Mouse (Mus musculus): ENCODE measurements around the gene Rpl13. TPM values are rescaled to one million over a fixed set of nuclear protein-coding genes. Genes with fewer than 3 reads are reported as not detected.

Rpl13 gene
- polyA plus RNA-seq, 1 experiment from 2014 or later = 1,444 TPM

DNA sequence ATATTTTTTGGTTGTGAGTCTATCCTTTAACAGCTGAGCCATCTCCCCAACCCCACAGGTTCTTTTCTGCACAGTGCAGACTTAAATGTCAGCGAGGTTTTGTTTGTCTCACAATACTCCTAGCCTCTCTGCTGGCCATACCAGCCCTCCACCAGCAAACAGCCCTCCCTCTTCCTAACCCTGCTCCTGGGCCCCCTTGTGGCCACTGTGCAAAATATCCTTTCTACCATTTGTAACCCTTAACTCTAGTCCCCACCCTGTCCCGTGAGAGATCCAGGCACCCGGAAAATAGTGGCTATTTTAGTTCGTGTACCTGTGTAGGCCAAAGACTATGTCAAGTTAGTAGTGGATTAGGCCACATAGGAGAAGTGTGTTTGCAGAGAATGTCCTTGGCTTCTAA, 8.5 kb downstream of the Rpl13 start:
- 17% methylated on average over 4 of the region's 4 CpGs for WGBS
- no peak; the same call in 1 of the 2 replicates for ATAC-seq (ENCODE audit: borderline replicate concordance, extremely low read depth, low FRiP score, low TSS enrichment)
- no peak overlapping the region for H3K9ac ChIP-seq

DNA sequence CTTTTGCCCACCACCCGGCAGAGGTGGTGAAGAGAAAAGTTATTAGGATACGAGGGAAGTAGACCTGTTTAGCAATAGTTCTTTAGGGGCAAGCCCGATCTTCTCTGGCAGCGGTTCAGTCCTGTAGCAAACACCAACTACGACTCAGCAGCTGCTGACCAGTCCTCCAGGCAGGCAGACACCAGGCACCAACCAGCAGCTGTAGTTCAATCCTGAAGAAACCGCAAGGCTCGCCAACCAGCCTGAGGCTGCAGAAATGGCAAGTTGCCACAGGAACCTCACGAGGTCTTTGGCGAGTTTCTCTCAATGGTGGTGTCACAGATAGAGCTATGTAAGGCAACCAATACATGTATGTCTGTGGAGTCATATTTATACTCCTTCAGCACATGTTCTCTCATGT, 10.7 kb downstream of the Rpl13 start:
- H3K4me2 ChIP-seq = no peak overlapping the region
- 63% methylated on average over 9 of the region's 9 CpGs for WGBS
- H3K4me1 ChIP-seq = peaks cover 26% of the 10 kb centered on the region
- no peak overlapping the region for H3K27ac ChIP-seq
- H3K36me3 ChIP-seq = no peaks in the 10 kb centered on the region
- no peaks in the 10 kb centered on the region for H3K9me3 ChIP-seq
- no peak for ATAC-seq (ENCODE audit: borderline replicate concordance, extremely low read depth, low FRiP score, low TSS enrichment)
- H3K4me3 ChIP-seq = no peak overlapping the region
- no peak overlapping the region for H3K9ac ChIP-seq
- peaks cover 24% of the 10 kb centered on the region for H3K27me3 ChIP-seq

More for the DNA sequence above, 8.5 kb downstream of the Rpl13 start:
- Histone ChIP-seq H3K27me3 (peaks cover 2% of the 10 kb centered on the region; the same call in 1 of the 2 replicates), H3K27ac (no peak overlapping the region), H3K4me2 (no peak overlapping the region), H3K9me3 (no peaks in the 10 kb centered on the region), H3K36me3 (peaks cover 1% of the 10 kb centered on the region; the same call in 1 of the 2 replicates), H3K4me3 (no peak overlapping the region), H3K4me1 (peaks cover 10% of the 10 kb centered on the region)

DNA sequence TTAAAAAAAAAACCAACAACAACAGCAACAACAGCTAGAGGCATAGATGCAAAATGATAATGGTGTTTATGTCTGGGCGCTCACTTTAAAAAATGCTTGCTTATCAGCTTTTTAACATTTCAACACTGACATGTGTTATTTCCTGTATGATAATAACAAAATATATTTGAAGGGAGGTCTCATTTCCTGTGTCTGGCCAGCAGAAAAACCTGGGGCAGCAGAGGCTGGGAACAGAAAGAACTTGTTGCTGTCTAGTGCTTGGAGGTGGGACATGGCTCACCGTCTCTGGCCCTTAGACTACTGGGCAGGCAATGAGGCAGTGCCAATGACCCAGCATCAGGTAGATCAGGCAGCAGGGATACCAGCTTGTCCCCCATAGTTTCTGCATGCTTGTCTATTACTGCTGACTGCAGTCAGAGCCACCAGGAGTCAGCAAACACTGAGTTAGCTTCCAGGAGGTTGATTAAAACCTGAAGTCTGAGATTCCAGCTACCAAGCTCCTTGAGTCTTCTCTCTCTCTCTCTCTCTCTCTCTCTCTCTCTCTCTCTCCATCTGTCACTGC, 11.8 kb downstream of the Rpl13 start:
- Histone ChIP-seq H3K4me2 (no peak overlapping the region), H3K4me3 (no peak overlapping the region), H3K9me3 (no peaks in the 10 kb centered on the region), H3K27me3 (peaks cover 35% of the 10 kb centered on the region), H3K4me1 (peaks cover 29% of the 10 kb centered on the region), H3K36me3 (no peaks in the 10 kb centered on the region), H3K9ac (no peak overlapping the region), H3K27ac (no peak overlapping the region; the same call in 1 of the 2 replicates)
- no peak for ATAC-seq (ENCODE audit: borderline replicate concordance, extremely low read depth, low FRiP score, low TSS enrichment)
- 25% methylated on average over 2 of the region's 2 CpGs for WGBS

DNA sequence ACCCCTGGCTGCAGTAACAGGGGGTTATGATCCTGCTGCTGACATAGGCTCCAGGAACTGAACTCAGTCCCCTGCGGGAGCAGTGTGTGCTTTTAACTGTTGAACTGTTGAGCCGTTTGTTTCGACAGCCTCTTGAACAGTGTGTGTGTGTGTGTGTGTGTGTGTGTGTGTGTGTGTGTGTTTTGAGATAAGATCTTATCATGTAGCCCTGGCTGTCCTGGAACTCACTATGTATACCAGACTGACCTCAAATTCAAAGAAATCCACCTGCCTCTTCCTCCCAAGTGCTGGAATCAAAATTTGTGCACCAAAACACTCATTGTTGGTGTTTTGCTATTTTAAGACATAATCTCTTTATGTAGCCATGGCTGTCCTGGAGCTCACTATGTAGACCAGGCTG, 12.5 kb downstream of the Rpl13 start:
- Histone ChIP-seq H3K36me3 (no peaks in the 10 kb centered on the region), H3K9me3 (no peaks in the 10 kb centered on the region), H3K27me3 (peaks cover 42% of the 10 kb centered on the region), H3K4me3 (no peak overlapping the region), H3K9ac (no peak overlapping the region), H3K27ac (no peak overlapping the region), H3K4me2 (no peak overlapping the region), H3K4me1 (peaks cover 29% of the 10 kb centered on the region)
- no peak for ATAC-seq (ENCODE audit: borderline replicate concordance, extremely low read depth, low FRiP score, low TSS enrichment)
- 27% methylated on average over 3 of the region's 3 CpGs for WGBS

DNA sequence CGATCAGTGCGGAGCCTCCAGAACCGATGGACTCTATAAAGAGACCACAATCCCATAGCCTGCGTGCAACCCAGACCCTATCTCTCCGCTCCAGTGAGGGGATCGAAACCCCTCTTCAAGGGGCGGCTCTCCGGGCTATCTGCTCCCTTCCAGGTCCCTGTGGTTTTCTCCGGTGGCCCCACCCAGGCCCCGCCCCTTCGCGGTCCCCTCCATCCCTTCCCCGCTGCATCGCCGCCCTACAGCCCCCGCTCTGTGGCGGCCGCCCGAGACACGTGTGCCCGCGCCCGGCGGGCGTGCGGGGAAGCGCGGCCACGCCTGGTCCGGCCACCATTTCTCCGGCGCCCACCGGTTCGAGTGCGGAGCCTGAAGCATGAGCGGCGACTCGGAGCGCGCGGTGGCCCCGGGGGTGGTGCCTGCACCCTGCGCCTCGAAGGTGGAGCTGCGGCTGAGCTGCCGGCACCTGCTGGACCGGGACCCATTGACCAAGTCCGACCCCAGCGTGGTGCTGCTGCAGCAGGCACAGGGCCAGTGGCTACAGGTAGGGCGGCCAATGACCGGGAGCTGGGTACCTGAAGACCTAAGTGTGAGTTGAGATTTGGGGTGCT, 15.1 kb downstream of the Rpl13 start, which contains the start of gene Cpne7:
TSS of gene Cpne7 (plus strand) at position 248 of the 605 bp plus-strand sequence.
- ATAC-seq (ENCODE audit: borderline replicate concordance, extremely low read depth, low FRiP score, low TSS enrichment) = no peak
- Histone ChIP-seq H3K27me3 (peaks cover 48% of the 10 kb centered on the region), H3K36me3 (no peaks in the 10 kb centered on the region), H3K27ac (no peak within 1 kb of the TSS), H3K4me3 (peak within 1 kb of the TSS; percentile 43), H3K9me3 (no peaks in the 10 kb centered on the region), H3K9ac (peak within 1 kb of the TSS; percentile 3; the same call in 1 of the 2 replicates), H3K4me1 (peaks cover 29% of the 10 kb centered on the region), H3K4me2 (peak within 1 kb of the TSS; percentile 79)
- WGBS = under 1% methylated on average over 50 of the region's 51 CpGs

DNA sequence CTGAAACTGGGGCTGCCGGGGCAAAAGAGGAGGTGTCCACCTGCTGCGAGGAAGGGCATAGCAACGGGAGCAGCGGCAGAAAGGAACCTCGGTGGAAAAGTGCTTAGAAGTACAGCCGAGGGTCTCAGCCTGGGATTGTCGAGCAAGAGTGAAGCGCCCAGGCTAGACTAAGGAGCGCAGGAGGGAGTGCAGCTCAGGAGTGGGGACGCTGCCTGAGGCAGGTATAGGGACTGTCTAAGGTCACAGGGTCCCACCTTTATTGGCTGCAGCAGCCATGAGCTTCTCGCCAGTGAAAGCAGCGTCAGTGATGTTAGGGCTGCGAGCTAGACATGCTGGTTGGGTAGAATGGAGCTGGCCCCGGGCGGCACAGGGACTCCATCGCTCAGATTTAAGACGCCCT, 15.6 kb downstream of the Rpl13 start:
- 2% methylated on average over 17 of the region's 17 CpGs for WGBS
- peaks cover 48% of the 10 kb centered on the region for H3K27me3 ChIP-seq

DNA sequence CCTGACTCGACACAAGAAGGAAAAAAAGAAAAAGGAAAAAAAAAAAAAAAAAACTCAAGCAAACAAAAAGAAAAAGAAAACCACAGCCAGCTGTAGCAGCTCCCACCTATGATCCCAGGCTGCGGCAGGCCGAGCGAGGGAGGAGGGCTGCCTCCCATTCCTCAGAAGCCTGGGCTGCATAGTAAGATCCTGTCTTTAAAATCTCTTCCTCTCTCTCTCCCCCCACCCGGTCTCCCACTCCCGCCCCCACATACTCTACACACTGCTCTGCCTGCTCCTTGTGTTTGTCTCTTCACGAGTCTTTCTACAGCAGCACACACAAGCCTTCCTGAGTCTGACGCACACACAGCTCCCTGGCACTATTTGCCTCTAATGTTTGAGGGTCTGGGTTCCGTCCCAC, 19.9 kb downstream of the Rpl13 start:
- ATAC-seq (ENCODE audit: borderline replicate concordance, extremely low read depth, low FRiP score, low TSS enrichment) = no peak
- H3K27me3 ChIP-seq = peaks cover 44% of the 10 kb centered on the region
- no peak overlapping the region for H3K9ac ChIP-seq
- H3K36me3 ChIP-seq = no peaks in the 10 kb centered on the region
- no peak overlapping the region for H3K4me3 ChIP-seq
- no peaks in the 10 kb centered on the region for H3K9me3 ChIP-seq
- no peak overlapping the region for H3K27ac ChIP-seq
- peaks cover 19% of the 10 kb centered on the region for H3K4me1 ChIP-seq
- H3K4me2 ChIP-seq = no peak overlapping the region
- WGBS = 43% methylated on average over 9 of the region's 9 CpGs

More for the DNA sequence above, 15.6 kb downstream of the Rpl13 start:
- no peak overlapping the region for H3K9ac ChIP-seq
- H3K4me1 ChIP-seq = peaks cover 29% of the 10 kb centered on the region
- peak overlapping the region; percentile 43 for H3K4me3 ChIP-seq
- no peak overlapping the region for H3K27ac ChIP-seq
- no peaks in the 10 kb centered on the region for H3K9me3 ChIP-seq
- ATAC-seq (ENCODE audit: borderline replicate concordance, extremely low read depth, low FRiP score, low TSS enrichment) = no peak
- H3K4me2 ChIP-seq = peak overlapping the region; percentile 79
- H3K36me3 ChIP-seq = no peaks in the 10 kb centered on the region

DNA sequence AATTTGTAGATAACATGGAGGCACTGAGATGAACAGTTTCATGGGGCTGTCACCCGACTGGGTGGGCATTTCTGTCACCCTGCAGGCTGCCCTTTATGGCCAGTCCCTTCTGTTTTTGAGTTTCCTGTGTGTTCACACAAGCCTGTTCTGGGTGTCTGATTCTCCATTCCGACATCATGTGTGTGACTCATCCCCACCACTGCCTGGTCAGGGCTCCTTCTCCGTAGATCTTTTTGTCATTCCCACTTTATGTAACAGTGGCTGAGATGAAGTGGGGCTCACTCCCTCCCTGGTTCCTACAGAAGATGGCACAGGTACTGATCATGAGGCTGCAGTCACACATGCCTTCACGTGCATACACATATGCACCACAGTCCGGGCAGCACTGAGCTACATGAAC, 20.5 kb downstream of the Rpl13 start:
- no peaks in the 10 kb centered on the region for H3K36me3 ChIP-seq
- H3K27ac ChIP-seq = no peak overlapping the region
- ATAC-seq (ENCODE audit: borderline replicate concordance, extremely low read depth, low FRiP score, low TSS enrichment) = no peak
- no peaks in the 10 kb centered on the region for H3K9me3 ChIP-seq
- no peak overlapping the region for H3K9ac ChIP-seq
- no peak overlapping the region for H3K4me2 ChIP-seq
- WGBS = 74% methylated on average over 5 of the region's 5 CpGs
- H3K4me3 ChIP-seq = no peak overlapping the region
- H3K27me3 ChIP-seq = peaks cover 41% of the 10 kb centered on the region
- H3K4me1 ChIP-seq = peaks cover 13% of the 10 kb centered on the region

DNA sequence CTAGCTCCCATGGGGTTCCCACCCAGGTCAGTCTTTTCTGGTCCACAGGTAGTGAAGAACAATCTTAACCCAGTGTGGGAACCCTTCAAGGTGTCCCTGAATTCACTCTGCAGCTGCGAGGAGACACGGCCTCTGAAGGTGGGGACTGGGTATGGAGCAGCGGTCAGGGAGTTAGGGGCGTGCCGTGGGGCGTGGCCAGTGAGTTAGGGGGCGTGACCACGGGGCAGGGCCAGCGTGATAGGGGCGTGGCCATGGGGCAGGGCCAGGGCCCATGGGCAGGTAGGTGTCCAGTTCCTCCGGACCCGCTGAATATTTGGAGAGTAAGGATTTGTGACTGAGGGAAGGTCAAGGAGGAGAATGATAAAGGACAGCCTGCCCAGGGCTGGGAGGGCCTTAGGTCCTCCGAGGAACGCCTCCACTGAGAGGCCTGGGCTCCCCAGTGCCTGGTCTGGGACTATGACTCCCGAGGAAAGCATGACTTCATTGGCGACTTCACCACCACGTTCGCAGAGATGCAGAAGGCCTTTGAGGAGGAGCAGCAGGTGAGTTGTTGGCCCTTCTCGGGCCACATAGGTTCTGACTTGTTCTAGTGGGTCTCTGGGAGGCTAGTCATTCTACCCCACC, 24.2 kb downstream of the Rpl13 start:
- WGBS = 5% methylated on average over 19 of the region's 19 CpGs
- no peaks in the 10 kb centered on the region for H3K36me3 ChIP-seq
- no peak overlapping the region for H3K4me3 ChIP-seq
- H3K27me3 ChIP-seq = peaks cover 14% of the 10 kb centered on the region
- H3K9ac ChIP-seq = no peak overlapping the region
- peaks cover 7% of the 10 kb centered on the region for H3K4me1 ChIP-seq
- ATAC-seq (ENCODE audit: borderline replicate concordance, extremely low read depth, low FRiP score, low TSS enrichment) = peak; percentile 46
- peak overlapping the region; percentile 19; the same call in 1 of the 2 replicates for H3K4me2 ChIP-seq
- H3K27ac ChIP-seq = no peak overlapping the region
- no peaks in the 10 kb centered on the region for H3K9me3 ChIP-seq

DNA sequence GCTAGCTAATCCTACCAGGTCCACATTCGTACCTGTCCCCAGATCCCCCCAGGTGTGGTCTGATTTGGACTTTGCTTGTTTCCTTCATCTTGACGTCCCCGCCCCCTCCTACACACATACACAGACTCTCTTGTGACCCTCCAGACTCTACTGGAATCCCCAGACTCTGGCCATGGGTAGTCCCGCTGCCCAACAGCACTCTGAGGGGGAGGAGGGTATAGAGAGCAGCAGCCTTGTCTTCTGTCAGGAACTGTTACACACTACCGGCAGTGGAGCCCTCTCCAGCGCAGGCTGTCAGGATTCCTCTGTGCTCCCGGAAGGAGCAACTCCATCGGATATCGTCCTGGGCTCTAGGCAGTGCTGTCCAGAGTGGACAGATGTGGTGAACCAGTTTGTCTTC, 28.9 kb downstream of the Rpl13 start:
- WGBS = 40% methylated on average over 9 of the region's 9 CpGs
- Histone ChIP-seq H3K9ac (no peak overlapping the region), H3K4me3 (no peak overlapping the region), H3K9me3 (no peaks in the 10 kb centered on the region), H3K36me3 (no peaks in the 10 kb centered on the region), H3K27me3 (peaks cover 12% of the 10 kb centered on the region; the same call in 1 of the 2 replicates), H3K4me2 (no peak overlapping the region), H3K4me1 (peaks cover 5% of the 10 kb centered on the region; the same call in 1 of the 2 replicates), H3K27ac (no peak overlapping the region)
- ATAC-seq (ENCODE audit: borderline replicate concordance, extremely low read depth, low FRiP score, low TSS enrichment) = no peak

DNA sequence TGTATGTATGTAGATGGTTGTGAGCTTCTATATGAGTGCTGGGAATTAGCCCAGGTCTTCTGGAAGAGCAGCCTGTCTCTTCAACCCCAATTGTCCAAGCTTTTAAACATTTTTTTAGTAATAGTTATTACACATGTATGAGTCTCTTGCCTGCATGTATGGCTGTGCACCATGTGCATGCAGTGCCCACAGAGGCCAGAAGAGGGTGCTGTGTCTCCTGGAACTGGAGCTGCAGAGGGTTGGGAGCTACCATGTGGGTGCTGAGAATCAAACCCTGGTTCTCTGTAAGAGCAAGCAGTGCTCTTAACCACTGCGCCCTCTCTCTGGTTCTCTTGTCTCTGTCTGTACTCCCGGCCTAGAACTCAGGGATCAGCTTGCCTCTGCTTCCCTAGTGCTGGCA, 30.8 kb downstream of the Rpl13 start:
- H3K9ac ChIP-seq = no peak overlapping the region
- no peak overlapping the region for H3K4me3 ChIP-seq
- H3K4me2 ChIP-seq = no peak overlapping the region
- no peaks in the 10 kb centered on the region; the same call in 1 of the 2 replicates for H3K27me3 ChIP-seq
- H3K36me3 ChIP-seq = no peaks in the 10 kb centered on the region
- 100% methylated on average over 2 of the region's 2 CpGs for WGBS
- H3K4me1 ChIP-seq = peaks cover 18% of the 10 kb centered on the region
- no peak overlapping the region for H3K27ac ChIP-seq
- no peak for ATAC-seq (ENCODE audit: borderline replicate concordance, extremely low read depth, low FRiP score, low TSS enrichment)
- no peaks in the 10 kb centered on the region for H3K9me3 ChIP-seq

DNA sequence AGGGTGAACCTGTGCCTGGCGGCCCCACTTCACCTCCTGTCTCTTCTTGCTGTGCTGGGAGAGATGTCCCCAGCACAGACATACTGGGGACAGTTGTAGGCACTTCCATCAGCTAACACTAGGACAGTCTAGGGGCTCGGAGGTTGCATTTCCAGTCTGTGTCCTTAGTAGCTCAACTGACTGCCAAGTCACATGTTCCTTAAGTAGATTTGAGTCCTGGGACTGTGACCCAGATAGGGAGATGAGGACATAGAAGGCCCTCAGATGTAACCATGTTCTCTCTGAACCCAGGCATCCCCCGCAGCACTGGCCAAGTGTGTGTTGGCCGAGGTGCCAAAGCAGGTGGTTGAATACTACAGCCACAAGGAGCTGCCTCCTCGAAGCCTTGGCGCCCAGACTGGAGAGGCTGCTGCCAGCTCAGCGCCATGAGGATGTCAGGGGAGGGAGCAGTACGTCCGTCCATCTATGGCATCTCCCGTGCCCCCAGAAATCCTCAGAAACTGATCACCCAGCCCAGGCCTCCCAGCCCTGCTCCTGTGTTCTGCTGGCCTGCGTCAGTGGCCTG, 32.1 kb downstream of the Rpl13 start:
- H3K9me3 ChIP-seq = no peaks in the 10 kb centered on the region
- H3K27me3 ChIP-seq = no peaks in the 10 kb centered on the region
- H3K9ac ChIP-seq = no peak overlapping the region
- H3K4me3 ChIP-seq = no peak overlapping the region
- WGBS = 83% methylated on average over 11 of the region's 11 CpGs
- H3K4me2 ChIP-seq = no peak overlapping the region
- H3K4me1 ChIP-seq = peaks cover 24% of the 10 kb centered on the region
- no peak overlapping the region for H3K27ac ChIP-seq
- no peak for ATAC-seq (ENCODE audit: borderline replicate concordance, extremely low read depth, low FRiP score, low TSS enrichment)
- no peaks in the 10 kb centered on the region for H3K36me3 ChIP-seq
